29 mouse cellular contexts compared by ENCODE assay signal in the genomic region with DNA sequence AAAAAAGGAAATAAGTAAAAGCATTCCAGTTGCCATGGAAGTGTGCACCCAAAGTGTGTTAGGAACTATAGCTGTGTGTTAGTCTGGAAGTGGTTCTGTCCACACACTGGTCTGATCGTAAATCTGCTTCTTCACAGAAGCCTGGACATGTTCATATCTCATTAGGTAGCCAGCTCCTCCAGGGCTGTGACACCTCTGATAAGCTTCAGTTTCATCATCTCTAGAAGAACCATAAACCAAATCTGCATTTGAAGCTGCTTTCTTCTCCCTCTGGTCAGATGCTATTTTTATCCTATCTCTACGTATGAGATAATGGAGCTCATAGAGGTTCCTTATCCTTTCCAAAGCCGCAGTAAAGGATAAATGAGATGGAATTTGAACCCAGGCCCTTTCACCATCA. TPM values are rescaled to one million over a fixed set of nuclear protein-coding genes. Genes with fewer than 3 reads are reported as not detected.
DNase-seq lines count a peak whose midpoint lies in the region; ATAC-seq and TF ChIP-seq lines count a peak whose summit lies in the region.
"Had no signal": no experiment of that assay in that cellular context is flagged by ENCODE, and none has a peak within 500 bp of the region (broad histone marks: within the 10 kb centered on the region; RNA-seq: fewer than 3 reads in every experiment).

No protein-coding gene starts in this region.

- H3K79me2 ChIP-seq in heart, adult 2 months (replicated peaks; ENCODE audit: control insufficient read depth, insufficient read depth, low read length) = no peaks in the 10 kb centered on the region

- 41% methylated on average over 3 of the region's 3 CpGs for WGBS in heart, adult 2 months
- WGBS in heart, embryonic 14.5 days = 14% methylated on average over 3 of the region's 3 CpGs
- WGBS in heart, embryonic 16.5 days = 23% methylated on average over 3 of the region's 3 CpGs
- WGBS in midbrain, embryonic 10.5 days = 90% methylated on average over 3 of the region's 3 CpGs

- no peak for DNase-seq in heart, adult 2 months
- no peak for DNase-seq in heart, postnatal 10 days
- DNase-seq in heart, adult 18-20 months = no peak
- no peak for DNase-seq in midbrain, embryonic 10.5 days (ENCODE audit: low spot score)
- DNase-seq: cerebellum, adult 8-10 months; cerebellum, postnatal 25 days; gastrocnemius, postnatal 10 days; kidney, adult 18-20 months; kidney, postnatal 36 days; layer of hippocampus, postnatal 36 days; liver, embryonic 13.5 days; lung, postnatal 10 days; retina, postnatal 1 day; right cerebral cortex, postnatal 14 days had no signal

- H3K27me3 ChIP-seq in heart, adult 2 months (ENCODE audit: control insufficient read depth, insufficient read depth, low read length) = no peaks in the 10 kb centered on the region
- H3K27me3 ChIP-seq in heart, embryonic 14.5 days (ENCODE audit: control insufficient read depth, insufficient read depth, low read length) = no peaks in the 10 kb centered on the region
- H3K27me3 ChIP-seq in heart, embryonic 16.5 days (ENCODE audit: control insufficient read depth, insufficient read depth, low read length) = no peaks in the 10 kb centered on the region
- H3K27me3 ChIP-seq in midbrain, embryonic 10.5 days (ENCODE audit: low read depth, poor library complexity, severe bottlenecking) = no peaks in the 10 kb centered on the region
- H3K27me3 ChIP-seq: embryonic facial prominence, embryonic 15.5 days; forebrain, embryonic 12.5 days; hindbrain, embryonic 13.5 days; kidney, embryonic 15.5 days; limb, embryonic 15.5 days; liver, embryonic 13.5 days; midbrain, embryonic 15.5 days; neural tube, embryonic 15.5 days; stomach, embryonic 15.5 days had no signal

- H3K36me3 ChIP-seq in heart, adult 2 months (ENCODE audit: control insufficient read depth, insufficient read depth, low read length) = peaks cover 20% of the 10 kb centered on the region
- no peaks in the 10 kb centered on the region for H3K36me3 ChIP-seq in heart, embryonic 14.5 days (ENCODE audit: control insufficient read depth, insufficient read depth, low read length)
- no peaks in the 10 kb centered on the region for H3K36me3 ChIP-seq in heart, embryonic 16.5 days (ENCODE audit: control insufficient read depth, insufficient read depth)
- no peaks in the 10 kb centered on the region for H3K36me3 ChIP-seq in midbrain, embryonic 10.5 days
- H3K36me3 ChIP-seq: embryonic facial prominence, embryonic 10.5 days; embryonic facial prominence, embryonic 15.5 days; forebrain, embryonic 12.5 days; hindbrain, embryonic 13.5 days; kidney, embryonic 15.5 days; limb, embryonic 10.5 days; limb, embryonic 15.5 days; liver, embryonic 13.5 days; midbrain, embryonic 15.5 days; neural tube, embryonic 15.5 days; stomach, embryonic 15.5 days had no signal

- H3K27ac ChIP-seq in heart, adult 2 months = peak overlapping the region; percentile 40
- H3K27ac ChIP-seq in heart, embryonic 14.5 days (replicated peaks in 1 of 2; ENCODE audit: control insufficient read depth in 1 of 2, insufficient read depth in 1 of 2, low read depth in 2 of 2, low read length in 2 of 2) = peak overlapping the region; percentile 67 to 71; a peak in 2 of 4 replicates
- H3K27ac ChIP-seq in heart, embryonic 16.5 days (ENCODE audit: low read length) = peak overlapping the region; percentile 66
- H3K27ac ChIP-seq in midbrain, embryonic 10.5 days (replicated peaks) = no peak overlapping the region
- H3K27ac ChIP-seq: embryonic facial prominence, embryonic 10.5 days; embryonic facial prominence, embryonic 15.5 days; forebrain, embryonic 12.5 days; hindbrain, embryonic 13.5 days; kidney, embryonic 15.5 days; limb, embryonic 10.5 days; limb, embryonic 15.5 days; liver, embryonic 13.5 days; macrophage; midbrain, embryonic 15.5 days; neural tube, embryonic 15.5 days; stomach, embryonic 15.5 days had no signal

- H3K4me2 ChIP-seq in heart, embryonic 14.5 days (ENCODE audit: low read length) = no peak overlapping the region
- no peak overlapping the region for H3K4me2 ChIP-seq in heart, embryonic 16.5 days (ENCODE audit: low read depth, low read length)
- H3K4me2 ChIP-seq: embryonic facial prominence, embryonic 15.5 days; forebrain, embryonic 12.5 days; hindbrain, embryonic 13.5 days; kidney, embryonic 15.5 days; limb, embryonic 15.5 days; liver, embryonic 13.5 days; midbrain, embryonic 15.5 days; neural tube, embryonic 15.5 days; stomach, embryonic 15.5 days had no signal

- no peak overlapping the region for H3K4me3 ChIP-seq in heart, adult 2 months
- no peak overlapping the region for H3K4me3 ChIP-seq in heart, embryonic 14.5 days (ENCODE audit: control insufficient read depth in 1 of 2, insufficient read depth in 1 of 2, low read depth in 1 of 2, low read length in 2 of 2)
- no peak overlapping the region for H3K4me3 ChIP-seq in heart, embryonic 16.5 days (ENCODE audit: low read length)
- H3K4me3 ChIP-seq in midbrain, embryonic 10.5 days = no peak overlapping the region
- H3K4me3 ChIP-seq: embryonic facial prominence, embryonic 10.5 days; embryonic facial prominence, embryonic 15.5 days; forebrain, embryonic 12.5 days; hindbrain, embryonic 13.5 days; kidney, embryonic 15.5 days; limb, embryonic 10.5 days; limb, embryonic 15.5 days; liver, embryonic 13.5 days; midbrain, embryonic 15.5 days; neural tube, embryonic 15.5 days; stomach, embryonic 15.5 days had no signal

- no peak overlapping the region for H3K9ac ChIP-seq in heart, adult 2 months (ENCODE audit: low read depth, low read length)
- H3K9ac ChIP-seq in heart, embryonic 14.5 days (ENCODE audit: low read length) = no peak overlapping the region
- H3K9ac ChIP-seq in heart, embryonic 16.5 days (ENCODE audit: low read length) = no peak overlapping the region
- H3K9ac ChIP-seq: embryonic facial prominence, embryonic 15.5 days; forebrain, embryonic 12.5 days; hindbrain, embryonic 13.5 days; kidney, embryonic 15.5 days; limb, embryonic 15.5 days; liver, embryonic 13.5 days; midbrain, embryonic 15.5 days; neural tube, embryonic 15.5 days; stomach, embryonic 15.5 days had no signal

- ATAC-seq in heart, embryonic 14.5 days (ENCODE audit: insufficient number of reproducible peaks, insufficient read depth, low FRiP score, low read depth) = no peak
- no peak for ATAC-seq in heart, embryonic 16.5 days (replicated peaks; ENCODE audit: extremely low read depth, insufficient read depth, low FRiP score)
- 0 out of 2 replicates have a peak, but pooled peaks have one; percentile 68 for ATAC-seq in megakaryocyte-erythroid progenitor cell, adult 5-6 weeks (replicated peaks; ENCODE audit: low FRiP score, low TSS enrichment, poor library complexity, severe bottlenecking)
- no peak for ATAC-seq in activated CD4-positive, CD25-positive, alpha-beta regulatory T cell, adult 4 months
- ATAC-seq: midbrain, embryonic 15.5 days had no signal

- intact Hi-C loops in heart, adult 2 months (cut with DNase I) = no loop called here
- intact Hi-C loops in heart, postnatal 10 days (cut with DNase I) = loop anchor here (2.0 kb wide), 1 partner anchor 29 kb away; no protein-coding TSS in a partner anchor

- H3K9me3 ChIP-seq in heart, embryonic 14.5 days (ENCODE audit: control insufficient read depth, low read length) = no peaks in the 10 kb centered on the region
- H3K9me3 ChIP-seq in heart, embryonic 16.5 days (replicated peaks; ENCODE audit: control insufficient read depth, low read length) = no peaks in the 10 kb centered on the region
- H3K9me3 ChIP-seq in midbrain, embryonic 10.5 days (replicated peaks) = no peaks in the 10 kb centered on the region
- H3K9me3 ChIP-seq: embryonic facial prominence, embryonic 10.5 days; embryonic facial prominence, embryonic 15.5 days; forebrain, embryonic 12.5 days; hindbrain, embryonic 13.5 days; kidney, embryonic 15.5 days; limb, embryonic 10.5 days; limb, embryonic 15.5 days; liver, embryonic 13.5 days; midbrain, embryonic 15.5 days; neural tube, embryonic 15.5 days; stomach, embryonic 15.5 days had no signal

- H3K4me1 ChIP-seq in heart, adult 2 months (ENCODE audit: control insufficient read depth, insufficient read depth, low read length) = peaks cover 9% of the 10 kb centered on the region
- H3K4me1 ChIP-seq in heart, embryonic 14.5 days (ENCODE audit: control insufficient read depth in 2 of 2, insufficient read depth in 2 of 2, low read length in 2 of 2) = peaks cover 4 to 34% of the 10 kb centered on the region in 2 experiments
- H3K4me1 ChIP-seq in heart, embryonic 16.5 days (ENCODE audit: control insufficient read depth, insufficient read depth, low read length) = peaks cover 24% of the 10 kb centered on the region
- no peaks in the 10 kb centered on the region for H3K4me1 ChIP-seq in midbrain, embryonic 10.5 days
- H3K4me1 ChIP-seq: embryonic facial prominence, embryonic 15.5 days; forebrain, embryonic 12.5 days; hindbrain, embryonic 13.5 days; limb, embryonic 10.5 days; limb, embryonic 15.5 days; midbrain, embryonic 15.5 days; neural tube, embryonic 15.5 days; stomach, embryonic 15.5 days had no signal

- no peak for TF ChIP-seq CTCF in heart, adult 2 months (IDR thresholded peaks at IDR 0.05)

- no peak for TF ChIP-seq POLR2A in heart, adult 2 months (IDR thresholded peaks at IDR 0.05; ENCODE audit: insufficient read depth, low read depth, low read length)

- TF ChIP-seq EP300 in heart, adult 2 months (IDR thresholded peaks at IDR 0.05; ENCODE audit: insufficient read depth, low read depth, low read length) = no peak

RNA-seq across cellular contexts. Expression of a gene that starts 26.3 kb away (rescaled TPM):
- total RNA-seq in heart, adult 2 months (2021) = 10 to 100 TPM; 25.1 to 32.4 TPM
- 4.1 and 9.3 TPM in 2 replicates for polyA plus RNA-seq in heart, adult 2 months (2012; rRNA removed)
- 10 to 100 TPM; 26.3 to 28.3 TPM for total RNA-seq in heart, postnatal 10 days (2021)
- 4.5 TPM in 2 replicates for polyA plus RNA-seq in heart, embryonic 14.5 days (2014; fragmentation: Nextera tagmentation; extraction: Ambion mirVana)
- total RNA-seq in heart, adult 18-20 months (2021) = 10 to 100 TPM; 28.3 to 42.0 TPM
- 3.5 and 3.6 TPM in 2 replicates for polyA plus RNA-seq in heart, embryonic 16.5 days (2015; fragmentation: Nextera tagmentation; extraction: Ambion mirVana)
- 1.4 and 1.9 TPM in 2 replicates for total RNA-seq in megakaryocyte-erythroid progenitor cell, adult 5-6 weeks (2014; fragmentation: Nextera tagmentation)
- total RNA-seq in megakaryocyte-erythroid progenitor cell, adult 5-6 weeks (2017) = 2.1 and 4.0 TPM in 2 replicates
- 1 to 10 TPM; 1.5 to 1.7 TPM for polyA plus RNA-seq in activated CD4-positive, CD25-positive, alpha-beta regulatory T cell, adult 4 months (2017; shearing (Covaris generic))
- polyA plus RNA-seq in midbrain, embryonic 10.5 days (2016; fragmentation: Nextera tagmentation; extraction: Ambion mirVana) = 1.9 and 2.1 TPM in 2 replicates

RNA-seq across cellular contexts. Expression of a gene that starts 41.5 kb away (rescaled TPM):
- 100 to 1,000 TPM; 353 to 407 TPM for total RNA-seq in heart, adult 2 months (2021)
- 450 and 687 TPM in 2 replicates for polyA plus RNA-seq in heart, adult 2 months (2012; rRNA removed)
- total RNA-seq in heart, postnatal 10 days (2021) = 100 to 1,000 TPM; 248 to 255 TPM
- 201 and 205 TPM in 2 replicates for polyA plus RNA-seq in heart, embryonic 14.5 days (2014; fragmentation: Nextera tagmentation; extraction: Ambion mirVana)
- 100 to 1,000 TPM; 412 to 431 TPM for total RNA-seq in heart, adult 18-20 months (2021)
- 202 and 217 TPM in 2 replicates for polyA plus RNA-seq in heart, embryonic 16.5 days (2015; fragmentation: Nextera tagmentation; extraction: Ambion mirVana)
- total RNA-seq in megakaryocyte-erythroid progenitor cell, adult 5-6 weeks (2014; fragmentation: Nextera tagmentation) = 200 and 207 TPM in 2 replicates
- 228 and 245 TPM in 2 replicates for total RNA-seq in megakaryocyte-erythroid progenitor cell, adult 5-6 weeks (2017)
- 100 to 1,000 TPM; 134 to 141 TPM for polyA plus RNA-seq in activated CD4-positive, CD25-positive, alpha-beta regulatory T cell, adult 4 months (2017; shearing (Covaris generic))
- 117 and 123 TPM in 2 replicates for polyA plus RNA-seq in midbrain, embryonic 10.5 days (2016; fragmentation: Nextera tagmentation; extraction: Ambion mirVana)

RNA-seq across cellular contexts. Expression of a gene that starts 54.6 kb away (rescaled TPM):
- 1 to 10 TPM; 6.9 to 8.7 TPM for total RNA-seq in heart, adult 2 months (2021)
- polyA plus RNA-seq in heart, adult 2 months (2012; rRNA removed) = 2.1 and 5.4 TPM in 2 replicates
- 1 to 10 TPM; 5.0 to 7.6 TPM for total RNA-seq in heart, postnatal 10 days (2021)
- polyA plus RNA-seq in heart, embryonic 14.5 days (2014; fragmentation: Nextera tagmentation; extraction: Ambion mirVana) = 7.7 and 8.5 TPM in 2 replicates
- total RNA-seq in heart, adult 18-20 months (2021) = 1 to 10 TPM; 7.4 to 9.5 TPM
- polyA plus RNA-seq in heart, embryonic 16.5 days (2015; fragmentation: Nextera tagmentation; extraction: Ambion mirVana) = 7.9 and 8.2 TPM in 2 replicates
- total RNA-seq in megakaryocyte-erythroid progenitor cell, adult 5-6 weeks (2014; fragmentation: Nextera tagmentation) = 2.4 and 3.2 TPM in 2 replicates
- 2.8 and 4.2 TPM in 2 replicates for total RNA-seq in megakaryocyte-erythroid progenitor cell, adult 5-6 weeks (2017)
- 1 to 10 TPM; 2.5 to 2.9 TPM for polyA plus RNA-seq in activated CD4-positive, CD25-positive, alpha-beta regulatory T cell, adult 4 months (2017; shearing (Covaris generic))
- polyA plus RNA-seq in midbrain, embryonic 10.5 days (2016; fragmentation: Nextera tagmentation; extraction: Ambion mirVana) = 14.1 and 14.4 TPM in 2 replicates
